Mouse (Mus musculus) midbrain, embryonic 15.5 days (tissue): ENCODE results near the gene Aptx. TPM values are rescaled to one million over a fixed set of nuclear protein-coding genes. Genes with fewer than 3 reads are reported as not detected.

ENCODE experiments used
- ATAC-seq: fragments of 200-750 bp; cut with Nextera tagmentation; replicated peaks from 2 replicates; pipeline ENCODE4 v1.8.0; 2017; ENCODE audit warnings: moderate TSS enrichment
- H3K27ac ChIP-seq: fragments of 300-500 bp; sonication (generic); 2 replicates; pipeline ENCODE4 v1.5.1; 2015; ENCODE audit warnings: mild to moderate bottlenecking, inconsistent platforms
- H3K27me3 ChIP-seq: fragments of 300-500 bp; sonication (generic); replicated peaks from 2 replicates; pipeline ENCODE4 v1.6.1; 2015; ENCODE audit warnings: inconsistent platforms
- H3K36me3 ChIP-seq: fragments of 300-500 bp; sonication (generic); replicated peaks from 2 replicates; pipeline ENCODE4 v1.6.1; 2015; ENCODE audit warnings: inconsistent platforms
- H3K4me1 ChIP-seq: fragments of 300-500 bp; sonication (generic); 2 replicates; pipeline ENCODE4 v1.6.1; 2015; ENCODE audit warnings: inconsistent platforms
- H3K4me2 ChIP-seq: fragments of 300-500 bp; sonication (generic); 2 replicates; pipeline ENCODE4 v1.6.1; 2015; ENCODE audit warnings: inconsistent platforms, mild to moderate bottlenecking, moderate library complexity
- H3K4me3 ChIP-seq: fragments of 300-500 bp; sonication (generic); 2 replicates; pipeline ENCODE4 v1.5.1; 2015; ENCODE audit warnings: mild to moderate bottlenecking, inconsistent platforms
- H3K9ac ChIP-seq: fragments of 300-500 bp; sonication (generic); 2 replicates; pipeline ENCODE4 v1.6.1; 2015; ENCODE audit warnings: mild to moderate bottlenecking, inconsistent platforms
- H3K9me3 ChIP-seq: fragments of 300-500 bp; sonication (generic); 2 replicates; pipeline ENCODE4 v1.6.1; 2016; ENCODE audit warnings: inconsistent platforms
- WGBS: fragments of 180-500 bp; shearing (Covaris S2); methylation state at CpG from one replicate; pipeline ENCODE4 v1.1.7; 2015; ENCODE audit warnings: mixed read lengths; 5-methylcytosine and 5-hydroxymethylcytosine counted together
- polyA plus RNA-seq: library from polyadenylated mRNA; unstranded; fragments of >200 nt; fragmentation: Nextera tagmentation; extraction: Ambion mirVana; gene quantifications from 2 replicates; pipeline ENCODE4 v1.2.1, GENCODE M21; 2015

Gene Aptx
- 48.2 and 50.8 TPM in 2 replicates for polyA plus RNA-seq

DNA sequence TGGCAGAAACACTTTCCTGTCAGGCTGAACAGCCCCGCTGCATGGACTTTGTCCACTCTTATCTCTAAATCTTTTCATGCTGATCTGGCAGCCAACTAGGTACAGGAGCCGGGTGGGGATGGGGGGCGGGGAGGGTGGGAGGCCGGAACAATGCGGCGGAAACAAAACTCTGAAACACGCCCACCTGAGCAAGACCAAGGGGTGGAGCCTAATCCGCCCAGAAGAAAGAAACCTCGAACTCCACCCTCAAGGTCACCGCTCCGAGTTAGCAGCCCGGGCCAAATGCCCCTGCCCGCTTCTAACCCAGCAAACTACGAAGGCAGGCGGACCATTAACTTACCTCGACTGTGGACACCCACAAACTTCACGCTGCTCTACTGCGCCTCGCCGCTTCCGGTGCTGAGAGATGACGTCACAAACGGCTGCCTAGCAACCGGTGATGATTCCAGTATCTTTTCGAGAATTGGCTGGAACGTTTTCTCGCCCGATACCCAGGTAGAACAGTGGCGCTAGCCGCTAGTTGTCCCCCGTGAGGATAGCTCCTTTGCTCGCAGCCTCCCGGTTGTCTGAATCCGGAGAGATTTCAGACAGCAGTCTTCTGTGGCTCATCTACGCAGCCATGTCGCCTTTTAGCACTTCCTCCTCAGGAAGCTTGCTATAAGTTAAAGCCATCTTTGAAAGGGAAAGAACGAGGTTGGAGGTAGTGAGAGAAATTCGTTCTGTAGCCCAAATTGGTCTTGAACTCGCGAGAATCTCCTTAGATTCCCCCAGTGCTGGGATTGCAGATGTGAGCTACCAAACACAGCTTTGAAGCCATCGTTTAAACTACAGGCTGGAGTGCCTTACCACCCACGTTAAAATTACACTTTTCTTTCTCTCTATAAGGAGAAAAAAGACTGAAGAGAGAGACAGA lies at the start of gene Aptx:
Gene Aptx (minus strand): TSS at position 398 of the 913 bp plus-strand sequence.
- Histone ChIP-seq H3K4me1 (peaks cover 30% of the 10 kb centered on the region), H3K9ac (peak within 1 kb of the TSS; percentile 70), H3K4me2 (peak within 1 kb of the TSS; percentile 82), H3K27me3 (no peaks in the 10 kb centered on the region), H3K4me3 (peak within 1 kb of the TSS; percentile 62), H3K9me3 (no peaks in the 10 kb centered on the region), H3K36me3 (no peaks in the 10 kb centered on the region), H3K27ac (peak within 1 kb of the TSS; percentile 98)
- peak; percentile 95 for ATAC-seq
- WGBS: under 1% methylated on average over 42 of the region's 42 CpGs

DNA sequence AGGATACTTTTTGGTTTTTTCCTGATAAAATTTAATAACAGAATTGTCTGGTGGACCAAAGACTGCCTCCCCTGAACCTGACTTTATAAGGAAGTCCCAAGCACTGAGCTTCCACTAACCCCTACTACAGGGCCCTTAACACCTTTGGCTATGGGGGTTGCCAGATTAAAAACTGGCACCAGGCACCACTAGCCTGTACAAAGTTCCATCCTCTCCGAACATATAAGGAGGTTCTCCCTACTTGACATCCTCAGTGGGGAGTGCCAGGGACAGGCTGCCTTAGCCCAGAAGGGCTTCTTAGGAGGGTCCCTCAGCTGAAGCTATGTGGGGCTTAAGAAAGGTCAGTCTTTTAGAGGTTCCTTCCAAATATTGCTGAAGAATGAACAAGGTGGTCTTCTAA lies 32.4 kb upstream of the Aptx start:
- H3K36me3 ChIP-seq: peaks cover 65% of the 10 kb centered on the region

DNA sequence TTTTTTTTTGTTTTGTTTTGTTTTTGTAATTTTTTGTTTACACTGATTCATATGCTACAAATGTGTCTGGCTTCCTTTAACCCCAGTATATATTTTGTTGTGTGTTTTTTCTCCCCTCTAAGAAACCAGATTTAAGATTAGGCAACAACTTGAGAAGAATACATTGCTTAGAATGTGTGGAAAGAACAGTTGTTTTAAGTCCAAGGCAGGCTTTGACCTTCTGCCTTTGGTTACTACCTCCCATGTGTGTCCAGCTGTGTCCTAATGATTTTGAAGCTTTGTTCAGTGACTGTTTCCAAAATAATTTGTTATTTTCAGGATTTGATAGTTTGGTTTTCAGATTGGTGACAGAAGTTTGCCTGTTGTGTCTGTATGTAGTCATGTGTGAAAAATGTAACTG lies 28.3 kb upstream of the Aptx start:
- H3K4me2 ChIP-seq: no peak overlapping the region
- peaks cover 22% of the 10 kb centered on the region for H3K4me1 ChIP-seq
- no peak overlapping the region for H3K9ac ChIP-seq
- H3K36me3 ChIP-seq: peaks cover 68% of the 10 kb centered on the region
- no peak overlapping the region for H3K4me3 ChIP-seq
- no peak overlapping the region for H3K27ac ChIP-seq
- no peak for ATAC-seq
- H3K9me3 ChIP-seq: no peaks in the 10 kb centered on the region
- no peaks in the 10 kb centered on the region for H3K27me3 ChIP-seq

More for the DNA sequence above, 32.4 kb upstream of the Aptx start:
- Histone ChIP-seq H3K4me2 (no peak overlapping the region), H3K4me1 (no peaks in the 10 kb centered on the region), H3K27ac (no peak overlapping the region), H3K27me3 (no peaks in the 10 kb centered on the region), H3K9me3 (no peaks in the 10 kb centered on the region), H3K9ac (no peak overlapping the region), H3K4me3 (no peak overlapping the region)
- WGBS: 63% methylated on average over 1 of the region's 1 CpGs
- ATAC-seq: peak; percentile 38; the same call in 1 of the 2 replicates

DNA sequence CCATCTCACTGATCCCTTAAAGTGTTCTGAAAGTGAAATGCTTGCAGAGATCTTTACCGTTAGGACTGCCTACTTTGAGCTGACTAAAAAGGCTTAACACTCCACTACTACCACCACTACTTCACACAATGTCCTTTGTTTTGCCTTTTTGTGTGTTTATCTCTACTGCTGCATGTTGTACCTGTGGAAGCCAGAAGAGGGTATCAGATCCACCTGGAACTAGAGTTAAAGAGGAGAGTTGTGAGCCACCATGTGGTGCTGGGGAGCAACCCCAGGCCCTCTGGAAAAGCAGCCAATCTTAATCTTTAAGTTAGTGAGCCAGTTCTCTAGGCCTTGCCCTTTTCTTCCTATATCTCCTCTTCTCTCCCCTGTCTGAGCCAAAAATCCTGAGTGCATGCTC lies 24.3 kb upstream of the Aptx start:
- no peak overlapping the region for H3K9ac ChIP-seq
- no peaks in the 10 kb centered on the region for H3K27me3 ChIP-seq
- peaks cover 46% of the 10 kb centered on the region for H3K36me3 ChIP-seq
- no peak overlapping the region for H3K27ac ChIP-seq
- WGBS: 88% methylated on average over 1 of the region's 1 CpGs
- ATAC-seq: no peak
- H3K4me2 ChIP-seq: no peak overlapping the region
- H3K9me3 ChIP-seq: no peaks in the 10 kb centered on the region
- H3K4me3 ChIP-seq: no peak overlapping the region
- peaks cover 50% of the 10 kb centered on the region for H3K4me1 ChIP-seq

DNA sequence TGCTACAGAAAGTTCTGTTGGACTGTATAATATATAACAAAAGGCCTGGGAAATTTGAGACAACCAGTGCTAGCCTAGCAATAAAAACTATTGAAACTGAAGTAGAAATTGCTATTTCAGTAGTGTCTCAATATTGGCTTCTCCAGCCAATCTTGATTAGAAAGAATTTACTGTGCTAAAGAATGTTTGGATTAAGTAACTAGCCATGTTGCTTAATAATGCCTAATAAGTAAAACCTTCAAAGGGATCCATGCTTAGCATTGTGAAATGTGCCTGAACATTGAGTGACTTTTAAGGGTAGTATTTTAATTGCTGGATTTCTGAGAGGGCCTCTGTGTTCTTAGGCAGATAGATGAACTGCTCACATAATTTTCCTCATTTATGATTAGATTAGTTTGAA lies 22.6 kb upstream of the Aptx start:
- Histone ChIP-seq H3K4me3 (no peak overlapping the region), H3K9me3 (no peaks in the 10 kb centered on the region), H3K9ac (0 out of 2 replicates have a peak overlapping the region, but pooled peaks have one; percentile 16), H3K4me1 (peaks cover 61% of the 10 kb centered on the region), H3K27ac (no peak overlapping the region), H3K4me2 (peak overlapping the region; percentile 72), H3K27me3 (no peaks in the 10 kb centered on the region), H3K36me3 (peaks cover 31% of the 10 kb centered on the region)
- ATAC-seq: no peak

DNA sequence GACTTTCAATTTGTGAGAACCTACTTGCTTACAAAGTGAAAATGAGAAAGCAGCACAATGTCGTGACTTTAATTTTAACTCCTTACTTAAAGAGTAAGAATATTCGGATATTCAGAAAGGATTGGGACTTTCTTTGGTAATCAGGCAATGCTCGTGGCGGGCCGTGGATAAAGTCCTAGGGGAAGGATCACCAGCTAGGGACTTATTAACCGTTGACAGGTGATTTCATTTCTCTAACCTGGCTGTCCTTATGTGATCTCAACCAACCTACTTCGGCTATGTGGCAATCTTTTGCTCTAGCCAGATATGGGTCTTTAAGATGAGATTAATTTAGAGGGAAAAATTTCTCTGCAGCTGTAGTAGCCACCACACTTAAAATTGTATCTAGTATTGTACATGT lies 22.1 kb upstream of the Aptx start:
- Histone ChIP-seq H3K27ac (no peak overlapping the region), H3K9ac (0 out of 2 replicates have a peak overlapping the region, but pooled peaks have one; percentile 16), H3K9me3 (no peaks in the 10 kb centered on the region), H3K4me1 (peaks cover 61% of the 10 kb centered on the region), H3K4me3 (0 out of 2 replicates have a peak overlapping the region, but pooled peaks have one; percentile 84), H3K4me2 (peak overlapping the region; percentile 72), H3K36me3 (peaks cover 28% of the 10 kb centered on the region), H3K27me3 (no peaks in the 10 kb centered on the region)
- 86% methylated on average over 7 of the region's 7 CpGs for WGBS
- ATAC-seq: no peak

DNA sequence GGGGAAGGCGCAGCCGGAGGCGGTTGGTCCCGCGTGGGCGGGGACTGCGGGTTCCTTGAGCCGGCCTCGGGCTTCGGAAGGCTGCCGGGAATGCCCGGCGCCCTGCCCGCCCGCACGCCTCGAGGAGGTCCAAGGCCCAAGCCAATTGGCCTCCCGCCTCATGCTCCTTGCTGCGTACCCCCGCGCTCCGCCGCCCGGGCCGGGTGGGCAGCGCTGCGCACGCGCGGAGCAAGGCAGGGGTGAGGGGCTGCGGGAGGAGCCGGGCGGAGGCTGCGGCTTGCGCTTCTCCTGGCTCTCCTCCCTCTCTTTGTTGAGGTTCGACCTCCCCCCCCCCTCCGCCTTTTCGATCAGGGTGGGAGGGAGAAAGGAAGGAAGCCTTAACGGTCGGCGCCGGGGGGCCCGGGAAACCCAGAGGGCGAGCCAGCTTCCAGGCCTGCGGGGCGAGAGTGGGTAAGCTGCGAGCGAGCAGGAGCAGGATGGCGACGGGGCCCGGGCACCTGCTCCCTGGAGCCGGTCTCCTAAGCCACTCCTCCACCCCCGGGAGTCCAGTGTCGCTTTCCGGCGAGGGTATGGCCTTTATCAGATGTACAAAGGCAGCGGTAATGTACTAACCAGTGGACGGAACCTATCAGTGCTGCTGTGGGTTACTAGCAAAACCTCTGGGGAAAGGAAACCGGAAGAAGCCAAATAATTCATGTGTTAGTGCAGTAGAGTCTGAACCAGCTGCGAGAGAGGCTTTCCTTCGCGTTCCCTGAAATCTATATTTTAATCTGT lies 19.9 kb upstream of the Aptx start:
- no peaks in the 10 kb centered on the region for H3K9me3 ChIP-seq
- ATAC-seq: peak; percentile 95
- peaks cover 50% of the 10 kb centered on the region for H3K4me1 ChIP-seq
- peak overlapping the region; percentile 97 for H3K9ac ChIP-seq
- WGBS: under 1% methylated on average over 52 of the region's 62 CpGs
- H3K27me3 ChIP-seq: no peaks in the 10 kb centered on the region
- peak overlapping the region; percentile 72 for H3K4me2 ChIP-seq
- peak overlapping the region; percentile 84 for H3K4me3 ChIP-seq
- peak overlapping the region; percentile 100 for H3K27ac ChIP-seq
- H3K36me3 ChIP-seq: peaks cover 9% of the 10 kb centered on the region; the same call in 1 of the 2 replicates

DNA sequence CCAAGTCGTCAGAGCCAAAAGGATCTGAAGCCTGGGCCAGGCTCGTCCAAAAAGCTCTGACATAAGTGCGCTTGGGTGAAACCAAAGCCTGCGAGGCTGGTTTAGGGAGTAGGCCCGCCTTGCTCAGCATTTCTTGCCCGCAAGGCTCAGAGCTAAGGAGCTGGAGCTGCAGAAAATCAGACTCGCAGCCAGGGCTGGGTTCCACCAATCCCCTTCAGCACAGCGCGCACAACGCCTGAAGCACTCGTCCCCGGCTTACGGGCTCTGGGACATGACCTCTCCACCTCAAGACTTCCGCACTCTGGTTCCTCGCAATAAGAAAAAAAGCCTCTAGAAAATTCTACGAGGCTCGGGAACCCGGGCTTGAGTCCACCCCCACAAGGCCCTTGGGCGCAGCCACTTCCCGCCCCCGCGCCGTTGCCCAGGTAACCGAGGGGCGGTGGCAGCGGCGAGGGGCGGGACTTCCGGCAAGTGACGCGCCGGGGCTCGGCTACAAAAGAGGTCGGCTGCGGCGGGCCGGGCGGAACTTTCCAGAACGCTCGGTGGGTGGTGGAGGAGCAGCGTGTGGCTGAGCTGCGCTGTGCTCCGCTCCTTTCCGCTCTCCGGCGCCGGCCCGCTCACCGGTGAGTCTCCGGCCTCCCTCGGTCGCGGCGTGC lies 19.1 kb upstream of the Aptx start, which contains the start of gene Dnaja1:
Gene Dnaja1 (plus strand): TSS at position 140 of the 656 bp plus-strand sequence.
- Histone ChIP-seq H3K36me3 (peaks cover 5% of the 10 kb centered on the region; the same call in 1 of the 2 replicates), H3K27me3 (no peaks in the 10 kb centered on the region), H3K27ac (peak within 1 kb of the TSS; percentile 100), H3K4me3 (peak within 1 kb of the TSS; percentile 84), H3K4me1 (peaks cover 46% of the 10 kb centered on the region), H3K4me2 (peak within 1 kb of the TSS; percentile 72), H3K9me3 (no peaks in the 10 kb centered on the region), H3K9ac (peak within 1 kb of the TSS; percentile 97)
- peak; percentile 95 for ATAC-seq
- under 1% methylated on average over 54 of the region's 54 CpGs for WGBS

DNA sequence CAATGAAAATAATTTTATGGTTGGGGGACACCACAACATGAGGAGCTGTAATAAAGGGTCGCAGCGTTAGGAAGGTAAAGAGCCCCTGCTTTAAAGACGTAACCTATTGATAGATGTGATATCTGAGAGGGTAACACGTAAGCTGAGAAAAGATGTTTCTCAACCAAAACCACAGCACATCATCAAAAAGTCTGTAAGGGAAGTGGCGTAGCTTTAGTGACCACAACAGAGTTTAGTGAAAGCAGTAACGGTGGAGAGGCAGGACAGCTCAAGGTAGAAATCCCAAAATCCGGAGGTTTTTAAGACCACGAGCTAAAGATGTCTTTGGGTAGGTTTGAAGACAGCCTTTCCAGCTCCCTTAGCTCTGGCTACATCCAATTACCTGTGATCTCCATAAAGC lies 17.9 kb upstream of the Aptx start:
- Histone ChIP-seq H3K4me1 (peaks cover 36% of the 10 kb centered on the region), H3K27ac (peak overlapping the region; percentile 100; the same call in 1 of the 2 replicates), H3K9ac (no peak overlapping the region), H3K27me3 (no peaks in the 10 kb centered on the region), H3K4me2 (peak overlapping the region; percentile 72; the same call in 1 of the 2 replicates), H3K4me3 (no peak overlapping the region), H3K36me3 (0 out of 2 replicates have a peak, but pooled peaks cover 3% of the 10 kb centered on the region), H3K9me3 (no peaks in the 10 kb centered on the region)
- ATAC-seq: no peak
- WGBS: 95% methylated on average over 8 of the region's 8 CpGs

DNA sequence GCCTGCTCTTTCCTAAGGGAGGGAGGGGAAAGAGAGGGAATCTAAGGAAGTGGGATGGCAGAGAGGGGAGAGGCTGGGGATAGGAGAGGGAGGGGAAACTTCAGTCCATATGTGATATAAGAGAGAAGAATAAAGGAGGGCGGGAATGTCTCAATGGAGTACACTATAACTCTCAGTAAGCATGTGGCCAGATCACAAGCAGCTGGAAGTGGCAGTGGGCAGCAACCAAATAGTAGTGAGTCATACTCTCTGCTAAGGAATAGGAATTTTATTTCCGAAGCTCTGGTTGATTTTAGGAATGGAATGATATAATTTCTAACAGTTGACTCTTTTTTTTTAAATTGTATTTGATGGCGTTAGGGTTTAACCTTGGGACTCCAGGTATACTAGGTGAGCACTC lies 14.1 kb upstream of the Aptx start:
- Histone ChIP-seq H3K27me3 (no peaks in the 10 kb centered on the region), H3K4me1 (peaks cover 11% of the 10 kb centered on the region), H3K9me3 (no peaks in the 10 kb centered on the region), H3K9ac (no peak overlapping the region), H3K36me3 (no peaks in the 10 kb centered on the region), H3K4me2 (no peak overlapping the region), H3K4me3 (no peak overlapping the region), H3K27ac (no peak overlapping the region)
- WGBS: 96% methylated on average over 3 of the region's 3 CpGs
- ATAC-seq: no peak

DNA sequence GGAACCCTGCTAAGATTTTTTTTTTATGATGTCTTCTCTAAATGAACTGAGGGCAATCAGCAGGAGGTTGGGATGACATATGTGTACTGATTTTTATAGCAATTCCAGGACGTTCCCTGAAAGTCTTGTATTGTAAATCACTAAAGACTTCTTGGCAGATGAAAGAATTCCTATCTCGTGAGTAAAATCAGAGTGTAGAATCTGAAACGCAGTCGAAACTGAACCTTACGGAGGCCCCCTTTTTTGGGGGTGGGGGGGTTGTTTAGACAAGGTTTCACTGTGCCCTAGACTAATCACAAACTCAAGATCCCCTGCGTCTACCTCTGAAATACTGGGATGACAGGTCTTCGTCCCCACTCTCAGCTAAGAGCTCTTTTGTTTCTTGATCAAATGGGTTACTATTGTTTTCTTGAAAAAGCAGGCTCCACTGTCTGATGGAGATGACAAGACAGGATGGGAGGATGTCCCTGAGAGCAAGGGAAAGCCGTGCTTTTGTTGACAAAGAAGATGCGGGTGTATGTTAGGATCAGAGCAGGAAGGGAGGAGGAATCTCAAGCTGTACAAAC lies 799 bp upstream of the Aptx start:
- Histone ChIP-seq H3K4me3 (peak overlapping the region; percentile 62), H3K4me1 (peaks cover 30% of the 10 kb centered on the region), H3K27me3 (no peaks in the 10 kb centered on the region), H3K4me2 (peak overlapping the region; percentile 82), H3K27ac (peak overlapping the region; percentile 98), H3K9me3 (no peaks in the 10 kb centered on the region), H3K9ac (peak overlapping the region; percentile 70), H3K36me3 (no peaks in the 10 kb centered on the region)
- no peak for ATAC-seq
- WGBS: 16% methylated on average over 9 of the region's 9 CpGs
